Mouse (Mus musculus) adrenal gland, postnatal 25 days (tissue): ENCODE results near the gene Gm12166. TPM values are rescaled to one million over a fixed set of nuclear protein-coding genes. Genes with fewer than 3 reads are reported as not detected.

Experiments used
- microRNA-seq, 2 experiments: library from miRNA; unstranded; fragments of <30 nt; microRNA quantifications; one replicate each; pipeline ENCODE4 v1.2.0; 2021
- total RNA-seq: library from RNA; stranded (reverse); gene quantifications from 2 replicates; pipeline ENCODE4 v1.2.3, GENCODE M21; 2021

Gm12166 gene
- total RNA-seq, 1 experiment from 2014 or later, result 4.8 TPM

Small RNAs within 50 kb of the gene (microRNA-seq; reads per million reads assigned to microRNA genes)
- gene Mir8100, result 0 reads per million in 2 experiments

Other genes starting within 250 kb of the Gm12166 start
- 77.7 and 83.5 TPM in 2 replicates for gene Clint1, start 200.3 kb downstream of the Gm12166 start, total RNA-seq
- 10.4 and 12.8 TPM in 2 replicates for gene Lsm11, start 107.4 kb downstream of the Gm12166 start, total RNA-seq
- 20.3 and 21.0 TPM in 2 replicates for gene Thg1l, start 96.8 kb downstream of the Gm12166 start, total RNA-seq
- 0.36 and 0.62 TPM in 2 replicates for gene Sox30, start 72.0 kb downstream of the Gm12166 start, total RNA-seq
- gene Adam19, start 3.7 kb upstream of the Gm12166 start, total RNA-seq, result 6.1 and 7.0 TPM in 2 replicates
- 0.09 TPM in 1 of 2 replicates, not detected in the other for gene Nipal4, start 114.2 kb upstream of the Gm12166 start, total RNA-seq
- not detected in 2 replicates for gene Fndc9, start 183.2 kb upstream of the Gm12166 start, total RNA-seq